Mouse (Mus musculus) ES-E14 (cell line): Measurements from ENCODE around the gene Gm5141. TPM values are rescaled to one million over a fixed set of nuclear protein-coding genes. Genes with fewer than 3 reads are reported as not detected.
A peak's percentile ranks its signal among the peaks of the same experiment; 100 is the strongest.
"Not testable (repeated sequence)": the region's sequence is repeated elsewhere in the genome, so short reads cannot be mapped to it uniquely, and the experiment has no call there.

Experiments used
- DNase-seq: peaks from one replicate; pipeline ENCODE4 v3.0.0-alpha.2; 2013; ENCODE audit warnings: low read depth, low spot score
- H3K27ac ChIP-seq: 2 replicates; pipeline ENCODE4 v1.5.1; 2012; ENCODE audit warnings: low read depth, mild to moderate bottlenecking, low read length, moderate library complexity, mixed read lengths; ENCODE audit not compliant: poor library complexity, insufficient read depth, severe bottlenecking
- H3K36me3 ChIP-seq: 2 replicates; pipeline ENCODE4 v1.6.1; 2012; ENCODE audit warnings: mild to moderate bottlenecking, low read length, moderate library complexity, mixed read lengths; ENCODE audit not compliant: control insufficient read depth, poor library complexity, insufficient read depth, severe bottlenecking
- H3K4me1 ChIP-seq, 2 experiments: fragments of 150-350 bp in 1 of 2; sonication (generic) in 1 of 2; 2 replicates each; pipeline ENCODE4 v1.6.1; 2012; ENCODE audit warnings: low read length in 2 of 2, mild to moderate bottlenecking in 1 of 2, mixed read lengths in 1 of 2; ENCODE audit not compliant: control insufficient read depth in 2 of 2, insufficient read depth in 2 of 2, poor library complexity in 1 of 2
- H3K4me3 ChIP-seq, 2 experiments: fragments of 150-350 bp in 1 of 2; sonication (generic) in 1 of 2; 2 replicates each; pipeline ENCODE4 v1.5.1; 2012; ENCODE audit warnings: low read length in 2 of 2, low read depth in 1 of 2, mild to moderate bottlenecking in 1 of 2, mixed read lengths in 1 of 2; ENCODE audit not compliant: insufficient read depth in 1 of 2, poor library complexity in 1 of 2, severe bottlenecking in 1 of 2
- H3K9ac ChIP-seq: 2 replicates; pipeline ENCODE4 v1.6.1; 2012; ENCODE audit warnings: low read depth, mild to moderate bottlenecking, low read length, mixed read lengths; ENCODE audit not compliant: poor library complexity, insufficient read depth, severe bottlenecking
- H3K9me3 ChIP-seq: fragments of 150-350 bp; sonication (generic); 2 replicates; pipeline ENCODE4 v1.6.1; 2012; ENCODE audit warnings: low read depth, mild to moderate bottlenecking, low read length; ENCODE audit not compliant: control insufficient read depth, insufficient read depth
- CHD2 ChIP-seq: IDR thresholded peaks from 2 replicates; pipeline ENCODE4 v1.6.1; 2014; ENCODE audit warnings: mild to moderate bottlenecking, low read depth, low read length, inconsistent platforms
- HCFC1 ChIP-seq: IDR thresholded peaks from 2 replicates; pipeline ENCODE4 v1.6.1; 2012; ENCODE audit warnings: low read length, inconsistent platforms, borderline replicate concordance; ENCODE audit not compliant: insufficient read depth
- MAFK ChIP-seq: IDR thresholded peaks from 2 replicates; pipeline ENCODE4 v1.6.1; 2014; ENCODE audit warnings: mild to moderate bottlenecking, low read depth, low read length, inconsistent platforms; ENCODE audit not compliant: insufficient read depth
- ZC3H11A ChIP-seq: IDR thresholded peaks from 2 replicates; pipeline ENCODE4 v1.6.1; 2012; ENCODE audit warnings: low read depth, mild to moderate bottlenecking, inconsistent platforms, low read length, borderline replicate concordance
- ZNF384 ChIP-seq: IDR thresholded peaks from 2 replicates; pipeline ENCODE4 v1.6.1; 2012; ENCODE audit warnings: low read depth, low read length, inconsistent platforms
- in situ Hi-C, 2 experiments: fragments of 600-800 bp; cut with MboI; formaldehyde crosslinking; loops; one replicate each; pipeline ENCODE4 v1.15.1; 2025; ENCODE audit warnings: low sequenced_read_pairs in 2 of 2, inconsistent platforms in 1 of 2; ENCODE audit not compliant: unreplicated experiment in 2 of 2
- total RNA-seq: library from RNA; depleted of rRNA; stranded (reverse); fragments of 300-350 nt; gene quantifications from 2 replicates; pipeline ENCODE4 v1.2.3, GENCODE M21; 2012; rRNA removed

Gene Gm5141
- total RNA-seq, 1 experiment, result 5.0 TPM

DNA sequence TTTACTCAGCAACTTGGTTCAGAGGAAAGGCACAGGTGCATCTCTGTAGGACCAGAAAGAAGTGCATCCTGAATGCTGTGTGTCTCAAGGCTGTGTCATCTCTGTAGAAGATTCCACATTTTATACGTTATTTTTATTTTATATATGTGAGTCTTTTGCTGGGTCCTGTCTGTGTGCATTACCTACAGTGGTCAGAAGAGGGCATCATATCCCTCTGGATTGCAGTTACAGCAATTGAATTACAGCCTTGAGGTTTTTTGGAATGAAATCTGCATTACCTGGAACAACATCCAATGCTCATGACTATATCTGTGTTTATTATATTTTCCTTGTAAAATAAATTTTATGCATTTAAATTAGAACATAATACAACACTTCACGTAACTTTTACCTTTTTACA, 21.8 kb downstream of the Gm5141 start:
- H3K9ac ChIP-seq, H3K4me3 ChIP-seq, H3K27ac ChIP-seq, in situ Hi-C loops, H3K9me3 ChIP-seq, H3K36me3 ChIP-seq, H3K4me1 ChIP-seq: not testable (repeated sequence)
- DNase-seq, result peak; percentile 47
- TF ChIP-seq ZC3H11A, result peak; percentile 55; the same call in 1 of the 2 replicates

DNA sequence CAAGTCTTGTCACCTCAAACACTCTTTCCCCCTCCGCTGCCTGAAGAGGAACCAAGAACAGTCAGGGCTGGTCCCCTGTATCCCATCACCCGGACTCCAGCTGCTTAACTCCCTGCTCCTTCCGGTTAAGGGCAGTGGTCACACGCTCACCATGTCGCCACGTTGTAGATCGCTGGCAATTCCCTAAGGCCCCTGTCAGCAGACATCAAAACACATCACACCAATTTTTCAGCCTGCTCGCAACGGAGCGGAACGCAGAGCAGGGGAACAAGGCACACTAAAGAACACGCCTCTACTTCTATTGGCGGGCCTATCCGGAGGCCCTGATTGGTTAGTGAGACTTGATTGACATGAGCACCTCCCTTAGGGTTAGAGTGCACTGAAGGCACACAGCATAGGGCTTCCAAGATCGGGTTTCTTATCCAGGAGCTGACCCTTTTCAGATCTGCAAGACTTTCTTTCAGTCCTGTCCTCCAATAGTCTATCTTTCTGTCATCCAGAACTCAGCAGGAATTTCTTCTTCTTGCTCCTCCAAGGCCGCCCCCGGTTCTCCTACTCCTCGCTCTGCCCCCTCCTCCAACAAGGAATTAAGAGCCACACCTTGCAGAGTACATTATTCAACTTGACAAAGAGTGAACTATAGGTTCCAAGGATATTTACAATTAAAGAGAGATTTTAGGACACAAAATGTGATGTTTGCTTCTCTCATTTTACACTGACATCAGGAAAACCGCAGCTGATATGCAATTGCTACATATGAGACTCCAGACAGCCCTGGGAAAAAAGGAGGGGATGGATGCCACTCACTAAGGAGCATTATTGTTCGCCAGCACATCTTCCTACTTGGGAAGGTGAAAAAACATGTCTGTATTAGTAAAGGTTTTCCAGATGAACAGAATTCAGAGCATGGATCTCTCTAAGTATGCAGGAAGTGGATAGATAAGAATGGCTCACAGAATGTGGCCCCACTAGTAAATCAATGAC, 24.9 kb downstream of the Gm5141 start, which contains the start of gene Platr25:
Gene Platr25, minus strand, starts transcription at position 278 of the 984 bp plus-strand sequence.
- H3K36me3 ChIP-seq, H3K4me1 ChIP-seq, H3K9me3 ChIP-seq, in situ Hi-C loops, H3K27ac ChIP-seq: not testable (repeated sequence)
- peak; percentile 48 for DNase-seq
- peak within 1 kb of the TSS; percentile 77 to 84 for H3K4me3 ChIP-seq
- H3K9ac ChIP-seq, result peak within 1 kb of the TSS; percentile 88

DNA sequence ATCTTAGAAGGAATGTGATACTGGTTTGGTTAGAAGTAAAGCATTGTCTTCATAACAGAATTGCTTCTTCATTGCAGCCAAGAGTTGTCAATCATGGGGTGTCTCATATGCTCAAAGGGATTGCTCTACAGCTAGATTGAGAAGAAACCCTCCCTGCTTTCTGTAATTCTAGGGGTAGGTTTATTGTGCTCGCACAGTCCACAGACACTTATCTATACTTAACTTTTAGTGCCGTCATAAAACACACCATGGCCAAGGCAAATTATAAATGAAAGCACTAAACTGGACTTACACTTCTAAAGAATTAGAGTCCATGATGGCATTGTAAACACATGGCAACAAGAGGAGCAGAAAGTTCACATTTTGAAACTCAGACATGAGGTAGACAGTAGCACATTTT, 52.3 kb downstream of the Gm5141 start:
- no peaks in the 10 kb centered on the region for H3K9me3 ChIP-seq
- no peaks in the 10 kb centered on the region; a peak in 1 of 4 replicates for H3K4me1 ChIP-seq
- no peaks in the 10 kb centered on the region for H3K36me3 ChIP-seq
- DNase-seq, result no peak
- in situ Hi-C loops, result no loop called here
- TF ChIP-seq HCFC1 (no peak), ZNF384 (no peak), CHD2 (no peak), ZC3H11A (no peak), MAFK (no peak)
- H3K27ac ChIP-seq, result no peak overlapping the region
- H3K4me3 ChIP-seq, result no peak overlapping the region
- no peak overlapping the region for H3K9ac ChIP-seq

Other genes starting within 250 kb of the Gm5141 start
- not detected in 2 replicates for gene Zfp935, start 227.3 kb downstream of the Gm5141 start, total RNA-seq
- 8.6 and 9.5 TPM in 2 replicates for gene Zfp934, start 214.6 kb downstream of the Gm5141 start, total RNA-seq
- gene 6720489N17Rik, start 161.6 kb downstream of the Gm5141 start, total RNA-seq, result 7.3 and 7.5 TPM in 2 replicates
- 25.9 and 30.4 TPM in 2 replicates for gene Platr25, start 25.1 kb downstream of the Gm5141 start, total RNA-seq
- gene Fbp2, start 72.6 kb upstream of the Gm5141 start, total RNA-seq, result 3.0 and 10.4 TPM in 2 replicates
- gene Fbp1, start 102.5 kb upstream of the Gm5141 start, total RNA-seq, result 0.95 and 2.6 TPM in 2 replicates
- gene 2010111I01Rik, start 179.1 kb upstream of the Gm5141 start, total RNA-seq, result 58.3 and 90.6 TPM in 2 replicates